Mouse (Mus musculus) kidney, embryonic 15.5 days (tissue): ENCODE measurements around the gene 4930579F01Rik. TPM values are rescaled to one million over a fixed set of nuclear protein-coding genes. Genes with fewer than 3 reads are reported as not detected.

ENCODE experiments used
- ATAC-seq: fragments of 200-750 bp; cut with Nextera tagmentation; replicated peaks from 2 replicates; pipeline ENCODE4 v1.8.0; 2017; ENCODE audit warnings: moderate TSS enrichment; ENCODE audit not compliant: low FRiP score
- H3K27ac ChIP-seq: fragments of 300-500 bp; sonication (generic); 2 replicates; pipeline ENCODE4 v1.5.1; 2015; ENCODE audit warnings: mild to moderate bottlenecking, inconsistent platforms
- H3K27me3 ChIP-seq: fragments of 300-500 bp; sonication (generic); 2 replicates; pipeline ENCODE4 v1.6.1; 2015; ENCODE audit warnings: inconsistent platforms
- H3K36me3 ChIP-seq: fragments of 300-500 bp; sonication (generic); 2 replicates; pipeline ENCODE4 v1.6.1; 2015; ENCODE audit warnings: inconsistent platforms
- H3K4me1 ChIP-seq: fragments of 300-500 bp; sonication (generic); 2 replicates; pipeline ENCODE4 v1.6.1; 2015; ENCODE audit warnings: inconsistent platforms
- H3K4me2 ChIP-seq: fragments of 300-500 bp; sonication (generic); 2 replicates; pipeline ENCODE4 v1.6.1; 2015; ENCODE audit warnings: moderate library complexity, mild to moderate bottlenecking, inconsistent platforms
- H3K4me3 ChIP-seq: fragments of 300-500 bp; sonication (generic); replicated peaks from 2 replicates; pipeline ENCODE4 v1.5.1; 2015; ENCODE audit warnings: mild to moderate bottlenecking, inconsistent platforms
- H3K9ac ChIP-seq: fragments of 300-500 bp; sonication (generic); 2 replicates; pipeline ENCODE4 v1.6.1; 2015; ENCODE audit warnings: mild to moderate bottlenecking, inconsistent platforms
- H3K9me3 ChIP-seq: fragments of 300-500 bp; sonication (generic); replicated peaks from 2 replicates; pipeline ENCODE4 v1.6.1; 2016; ENCODE audit warnings: inconsistent platforms
- WGBS: fragments of 180-500 bp; shearing (Covaris S2); methylation state at CpG from one replicate; pipeline ENCODE4 v1.1.7; 2015; ENCODE audit warnings: mixed read lengths; 5-methylcytosine and 5-hydroxymethylcytosine counted together
- polyA plus RNA-seq: library from polyadenylated mRNA; unstranded; fragments of >200 nt; fragmentation: Nextera tagmentation; extraction: Ambion mirVana; gene quantifications from 2 replicates; pipeline ENCODE4 v1.2.1, GENCODE M21; 2015

Gene 4930579F01Rik
- polyA plus RNA-seq, 1 experiment from 2014 or later, result 0.19 TPM

DNA sequence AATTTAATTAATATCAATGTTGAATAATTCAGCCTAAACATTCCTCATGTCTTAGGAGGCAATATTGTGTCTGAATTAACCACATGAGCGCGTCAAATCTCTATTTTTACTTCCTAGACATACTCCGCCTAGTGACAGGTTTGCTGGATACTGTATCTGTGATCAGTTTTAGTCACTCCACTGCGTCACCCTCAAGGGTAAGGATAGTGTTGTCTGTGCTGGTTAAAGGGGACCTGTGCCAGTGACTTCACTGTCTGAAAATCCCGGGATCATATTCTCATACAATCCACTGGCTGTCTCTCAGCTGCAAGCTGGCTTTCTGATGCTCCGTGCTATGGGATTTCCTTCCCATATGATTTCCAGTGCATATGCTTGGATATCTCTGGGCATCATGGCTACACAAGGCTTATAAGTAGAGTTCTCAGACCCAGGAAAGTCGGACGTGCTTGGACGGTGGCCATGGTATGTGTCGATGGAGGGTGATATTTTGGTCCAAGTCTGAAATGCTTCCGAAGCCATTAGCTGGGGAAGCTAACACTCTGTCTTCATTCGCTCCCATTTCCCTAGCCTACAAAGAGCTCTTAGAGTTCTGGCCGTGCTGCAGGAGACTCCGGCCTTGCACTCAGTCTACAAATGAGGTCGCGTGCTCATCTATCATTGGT, 74.0 kb downstream of the 4930579F01Rik start:
- H3K9me3 ChIP-seq, result no peaks in the 10 kb centered on the region
- H3K27ac ChIP-seq, result no peak overlapping the region
- ATAC-seq, result no peak
- no peak overlapping the region for H3K4me3 ChIP-seq
- H3K9ac ChIP-seq, result no peak overlapping the region
- WGBS, result 85% methylated on average over 16 of the region's 16 CpGs
- no peaks in the 10 kb centered on the region for H3K27me3 ChIP-seq
- peaks cover 9% of the 10 kb centered on the region for H3K4me1 ChIP-seq
- no peak overlapping the region for H3K4me2 ChIP-seq
- no peaks in the 10 kb centered on the region for H3K36me3 ChIP-seq

DNA sequence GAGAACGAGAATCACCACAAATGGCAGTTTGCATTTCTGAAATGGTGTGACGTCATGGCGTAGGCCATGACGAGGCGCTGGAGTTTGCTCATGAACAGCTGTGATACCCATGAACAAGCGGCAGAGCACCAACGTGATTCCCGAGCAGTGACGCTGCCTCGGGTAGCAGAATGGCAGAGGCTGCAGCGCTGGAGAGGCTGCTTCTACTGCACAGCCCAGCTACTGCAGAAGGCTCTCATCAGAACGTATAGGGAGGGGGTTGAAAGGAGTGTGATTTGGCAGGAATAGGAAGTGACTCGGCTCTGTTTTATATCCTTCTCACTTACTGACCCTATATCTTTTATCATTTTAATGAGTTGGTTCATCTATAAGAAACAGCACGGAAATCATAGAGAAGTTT, 74.8 kb downstream of the 4930579F01Rik start:
- H3K4me2 ChIP-seq, result peak overlapping the region; percentile 39
- no peak for ATAC-seq

DNA sequence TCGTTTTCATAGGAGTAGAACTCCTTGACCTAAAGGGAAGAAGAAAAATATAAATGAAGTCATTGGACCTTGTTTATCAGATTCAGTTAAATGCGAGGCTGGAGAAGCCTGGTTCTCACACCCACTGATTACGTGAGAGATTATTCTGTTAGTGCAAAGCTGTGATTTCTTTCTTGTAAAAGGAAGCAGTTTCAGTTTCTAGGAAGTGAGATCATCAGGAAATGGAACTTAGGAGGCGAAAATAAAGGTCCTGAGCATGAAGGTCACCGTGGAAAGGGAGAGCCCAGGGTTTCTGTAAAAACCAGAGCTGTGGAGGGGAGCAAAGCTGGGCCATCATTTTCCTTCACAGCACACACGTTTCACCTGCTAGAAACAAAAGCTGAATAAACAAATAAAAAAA, 75.2 kb downstream of the 4930579F01Rik start:
- no peak for ATAC-seq
- 59% methylated on average over 6 of the region's 6 CpGs for WGBS
- Histone ChIP-seq H3K4me2 (peak overlapping the region; percentile 39; the same call in 1 of the 2 replicates), H3K36me3 (no peaks in the 10 kb centered on the region), H3K4me1 (peaks cover 7% of the 10 kb centered on the region), H3K27ac (peak overlapping the region; percentile 52), H3K9ac (no peak overlapping the region), H3K27me3 (no peaks in the 10 kb centered on the region), H3K9me3 (no peaks in the 10 kb centered on the region), H3K4me3 (no peak overlapping the region)

More for the DNA sequence above, 74.8 kb downstream of the 4930579F01Rik start:
- Histone ChIP-seq H3K27me3 (no peaks in the 10 kb centered on the region), H3K4me1 (peaks cover 7% of the 10 kb centered on the region), H3K9me3 (no peaks in the 10 kb centered on the region), H3K36me3 (no peaks in the 10 kb centered on the region), H3K9ac (no peak overlapping the region), H3K4me3 (no peak overlapping the region), H3K27ac (peak overlapping the region; percentile 52)
- WGBS, result 66% methylated on average over 14 of the region's 14 CpGs

DNA sequence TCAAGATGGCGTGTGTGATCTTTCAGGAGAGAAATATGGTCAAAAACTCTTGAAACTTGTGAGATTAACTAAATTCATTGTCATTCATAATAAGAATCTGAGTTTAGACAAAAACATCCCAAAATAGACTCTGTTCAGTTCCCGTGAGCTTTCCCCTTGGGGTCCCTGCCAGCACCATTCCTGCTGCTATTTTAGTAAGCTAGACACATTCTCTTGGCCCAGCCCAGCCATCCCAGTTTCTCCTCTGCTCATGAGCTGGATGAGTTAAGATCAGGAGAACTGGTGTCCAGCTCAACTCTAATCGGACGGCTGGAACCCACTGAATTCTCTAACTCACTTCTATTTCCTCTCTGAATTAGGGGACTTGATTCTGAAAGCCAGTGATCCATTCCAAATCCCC, 76.8 kb downstream of the 4930579F01Rik start:
- no peak overlapping the region for H3K27ac ChIP-seq
- 85% methylated on average over 4 of the region's 4 CpGs for WGBS

DNA sequence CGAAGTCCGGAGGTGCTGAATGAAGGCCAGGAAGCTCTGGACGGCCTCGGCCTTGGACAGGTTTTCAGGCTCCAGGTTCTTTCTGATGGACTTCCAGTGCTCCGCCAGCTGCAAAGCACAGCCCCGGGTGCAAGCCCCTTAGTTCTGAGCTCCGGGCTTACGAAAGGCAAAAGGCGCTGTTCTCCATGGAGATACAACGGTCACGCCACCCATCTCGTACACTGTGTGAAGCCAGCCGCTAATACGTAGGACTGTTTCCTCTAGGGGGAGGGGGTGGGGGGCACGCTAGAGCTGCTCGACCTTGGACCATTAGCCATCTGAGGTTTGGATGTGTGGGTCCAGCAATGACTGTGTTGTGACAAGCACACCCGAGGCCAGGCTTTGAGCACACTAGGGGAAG, 79.5 kb downstream of the 4930579F01Rik start:
- ATAC-seq, result no peak
- Histone ChIP-seq H3K9me3 (no peaks in the 10 kb centered on the region), H3K27ac (no peak overlapping the region), H3K4me2 (no peak overlapping the region), H3K27me3 (no peaks in the 10 kb centered on the region), H3K36me3 (no peaks in the 10 kb centered on the region), H3K9ac (no peak overlapping the region), H3K4me3 (no peak overlapping the region), H3K4me1 (peaks cover 10% of the 10 kb centered on the region)
- 85% methylated on average over 17 of the region's 17 CpGs for WGBS

More for the DNA sequence above, 76.8 kb downstream of the 4930579F01Rik start:
- Histone ChIP-seq H3K4me1 (peaks cover 10% of the 10 kb centered on the region), H3K36me3 (no peaks in the 10 kb centered on the region), H3K9me3 (no peaks in the 10 kb centered on the region), H3K4me2 (no peak overlapping the region), H3K27me3 (no peaks in the 10 kb centered on the region), H3K9ac (no peak overlapping the region), H3K4me3 (no peak overlapping the region)
- ATAC-seq, result no peak

Other genes starting within 250 kb of the 4930579F01Rik start
- 9.2 and 9.8 TPM in 2 replicates for gene Dapp1, start 212.3 kb downstream of the 4930579F01Rik start, polyA plus RNA-seq
- gene 1110002E22Rik, start 128.8 kb downstream of the 4930579F01Rik start, polyA plus RNA-seq, result 0.74 and 0.78 TPM in 2 replicates
- gene Gm5105, start 126.4 kb downstream of the 4930579F01Rik start, polyA plus RNA-seq, result 0.36 TPM in 1 of 2 replicates, not detected in the other
- 14.0 and 14.2 TPM in 2 replicates for gene Trmt10a, start 50.4 kb downstream of the 4930579F01Rik start, polyA plus RNA-seq
- gene Mttp, start 48.9 kb downstream of the 4930579F01Rik start, polyA plus RNA-seq, result 8.4 and 9.6 TPM in 2 replicates
- 0.74 and 0.91 TPM in 2 replicates for gene Adh7, start 23.9 kb upstream of the 4930579F01Rik start, polyA plus RNA-seq
- 43.5 and 86.9 TPM in 2 replicates for gene Adh1, start 67.2 kb upstream of the 4930579F01Rik start, polyA plus RNA-seq
- 0.28 TPM in 1 of 2 replicates, not detected in the other for gene Adh6a, start 119.5 kb upstream of the 4930579F01Rik start, polyA plus RNA-seq
- gene Adh6b, start 147.9 kb upstream of the 4930579F01Rik start, polyA plus RNA-seq, result 0.33 and 0.43 TPM in 2 replicates
- 0.23 TPM in 1 of 2 replicates, not detected in the other for gene Adh4, start 221.6 kb upstream of the 4930579F01Rik start, polyA plus RNA-seq
- gene Adh5, start 249.3 kb upstream of the 4930579F01Rik start, polyA plus RNA-seq, result 236 and 242 TPM in 2 replicates